Mouse (Mus musculus): ENCODE results near the gene Arhgap28. TPM values are rescaled to one million over a fixed set of nuclear protein-coding genes. Genes with fewer than 3 reads are reported as not detected.

The Arhgap28 gene
- 2.0 TPM for polyA plus RNA-seq (2014; fragmentation: Illumina TruSeq; extraction: RNeasy Lipid Tissue Mini Kit (QIAGEN cat#74804); ENCODE audit: low replicate concordance)

DNA sequence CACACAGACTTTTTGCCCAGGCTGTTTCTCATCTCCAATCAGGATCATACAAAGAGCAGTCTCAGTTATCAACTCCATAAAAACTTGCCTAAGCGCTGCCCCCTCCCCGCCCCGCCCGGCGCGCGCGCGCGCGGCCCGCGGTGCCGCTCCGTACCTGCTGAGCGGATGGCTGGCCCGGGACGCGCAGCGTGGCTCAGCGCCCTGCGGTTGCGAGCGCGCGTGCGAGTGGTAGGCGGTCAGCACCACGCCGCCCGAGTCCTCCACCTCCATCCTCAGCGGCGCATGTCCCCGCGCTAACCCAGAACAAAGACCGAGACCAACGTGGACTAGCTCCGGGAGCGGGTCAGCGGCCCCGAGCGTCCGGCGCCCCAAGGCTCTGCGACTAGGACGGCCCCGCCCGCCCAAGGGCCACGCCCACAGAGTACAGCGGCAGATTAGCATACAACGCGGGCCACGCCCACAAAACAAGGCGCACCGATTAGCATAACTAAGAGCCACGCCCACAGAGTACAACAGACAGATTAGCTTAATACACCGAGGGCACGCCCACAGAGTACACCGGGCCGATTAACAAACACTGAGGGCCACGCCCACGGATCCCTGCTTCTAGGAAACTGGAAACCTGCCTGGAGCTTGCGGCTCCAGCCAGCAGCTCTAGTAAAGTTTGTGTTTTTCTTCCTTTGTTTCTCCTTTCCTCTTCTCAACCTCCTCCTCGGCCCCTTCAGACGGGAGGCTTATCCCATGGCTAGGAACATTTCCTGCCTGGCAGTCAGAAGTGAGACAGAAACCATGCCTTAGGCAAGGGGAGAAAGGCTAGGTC lies at the start of gene Arhgap28:
Gene Arhgap28 (minus strand): TSS at position 380 of the 820 bp plus-strand sequence.

